Mouse (Mus musculus) right cerebral cortex, postnatal 36 days (tissue): ENCODE measurements around the gene Gm21258.
"Not testable (repeated sequence)": the region's sequence is repeated elsewhere in the genome, so short reads cannot be mapped to it uniquely, and the experiment has no call there.

Experiments
- DNase-seq, 2 experiments: peaks; one replicate each; pipeline ENCODE4 v3.0.0; 2022; ENCODE audit warnings: low spot score in 2 of 2, mixed read lengths in 1 of 2

The Gm21258 gene

DNA sequence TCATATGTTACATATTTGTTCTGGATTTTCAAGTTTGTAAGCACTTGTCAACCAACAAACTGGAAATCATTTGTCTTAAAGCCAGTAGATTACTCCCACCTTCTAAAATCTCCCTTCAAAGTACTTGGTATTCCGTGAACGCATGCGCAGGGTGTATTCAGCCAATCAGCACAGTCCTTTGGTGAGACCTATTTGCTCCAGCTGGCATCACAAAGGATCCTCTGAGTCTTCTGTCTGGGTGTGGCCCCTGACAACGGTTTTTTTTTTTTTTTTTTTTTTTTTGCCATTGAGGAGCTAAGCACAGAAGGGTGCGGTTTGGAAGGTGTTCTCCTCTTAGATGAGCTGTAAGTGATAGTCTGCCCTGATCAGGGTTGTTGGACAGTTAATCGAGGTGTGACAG is at the start of gene Gm21258:
TSS of gene Gm21258 (plus strand) at position 301 of the 400 bp plus-strand sequence.
- not testable (repeated sequence) for DNase-seq
